Mouse (Mus musculus) liver, postnatal 0 days (tissue): Measurements from ENCODE around the gene Yme1l1.

Source experiments
- CTCF ChIP-seq: sonication (generic); IDR thresholded peaks from 2 replicates; pipeline ENCODE4 v1.5.1; 2016; ENCODE audit warnings: antibody characterized with exemption, low read depth
- EP300 ChIP-seq: IDR thresholded peaks from 2 replicates; pipeline ENCODE4 v1.6.1; 2016; ENCODE audit warnings: antibody characterized with exemption, low read depth, mild to moderate bottlenecking

DNA sequence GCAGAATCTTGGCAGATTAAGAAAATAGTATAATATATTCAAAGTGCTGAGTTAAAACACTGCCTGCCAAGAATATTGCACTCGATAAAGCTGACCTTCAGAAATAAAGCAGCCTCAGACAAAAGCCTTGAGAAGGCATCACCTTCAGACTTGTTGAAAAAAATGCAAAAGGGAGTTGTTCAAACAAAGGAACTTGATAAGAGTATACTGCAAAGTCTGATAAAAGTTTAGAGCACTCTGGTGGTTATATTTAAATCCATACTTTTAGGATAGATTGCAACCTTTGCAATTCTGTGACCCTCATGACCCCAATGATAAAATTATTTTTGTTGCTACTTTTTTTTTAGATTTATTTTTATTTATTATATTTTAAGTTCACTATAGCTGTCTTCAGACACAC lies 44.9 kb downstream of the Yme1l1 start:
- TF ChIP-seq CTCF (no peak), EP300 (no peak)
